Mouse (Mus musculus): ENCODE measurements around the gene Ppm1f. TPM values are rescaled to one million over a fixed set of nuclear protein-coding genes. Genes with fewer than 3 reads are reported as not detected.
A peak's percentile ranks its signal among the peaks of the same experiment; 100 is the strongest.

The Ppm1f gene
- polyA plus RNA-seq, 1 experiment = 30.2 TPM

- TF ChIP-seq POLR2A (IDR thresholded peaks at IDR 0.05; ENCODE audit: control insufficient read depth, low read depth, low read length) (no peak), CTCF (IDR thresholded peaks at IDR 0.05; ENCODE audit: control insufficient read depth, insufficient read depth, insufficient replicate concordance, low read depth, low read length) (no peak)
- H3K4me3 ChIP-seq (ENCODE audit: control insufficient read depth, low read depth, low read length) = no peak overlapping the region
- no peaks in the 10 kb centered on the region; the same call in 1 of the 2 replicates for H3K4me1 ChIP-seq (ENCODE audit: control insufficient read depth, insufficient read depth, low read length)
- peaks cover 3% of the 10 kb centered on the region for H3K36me3 ChIP-seq (ENCODE audit: control insufficient read depth, insufficient read depth, low read length)
- no peak overlapping the region for H3K27ac ChIP-seq (ENCODE audit: control insufficient read depth, insufficient read depth, low read depth, low read length)
- no peaks in the 10 kb centered on the region for H3K27me3 ChIP-seq (ENCODE audit: control insufficient read depth, insufficient read depth, low read length)
These were observed 7.9 kb upstream of the Ppm1f start for GRCm38 (mm10) chr16:16888341-16888740.

- no peak for TF ChIP-seq CTCF (IDR thresholded peaks at IDR 0.05; ENCODE audit: control insufficient read depth, insufficient read depth, insufficient replicate concordance, low read depth, low read length)
- Histone ChIP-seq H3K4me3 (ENCODE audit: control insufficient read depth, low read depth, low read length) (no peak overlapping the region), H3K4me1 (ENCODE audit: control insufficient read depth, insufficient read depth, low read length) (peaks cover 2% of the 10 kb centered on the region; the same call in 1 of the 2 replicates), H3K36me3 (ENCODE audit: control insufficient read depth, insufficient read depth, low read length) (peaks cover 2% of the 10 kb centered on the region), H3K27ac (ENCODE audit: control insufficient read depth, insufficient read depth, low read depth, low read length) (no peak overlapping the region), H3K27me3 (ENCODE audit: control insufficient read depth, insufficient read depth, low read length) (no peaks in the 10 kb centered on the region)
These were observed 3.9 kb upstream of the Ppm1f start for GRCm38 (mm10) chr16:16892366-16892765.

- TF ChIP-seq POLR2A (IDR thresholded peaks at IDR 0.05; ENCODE audit: control insufficient read depth, low read depth, low read length) (no peak), CTCF (IDR thresholded peaks at IDR 0.05; ENCODE audit: control insufficient read depth, insufficient read depth, insufficient replicate concordance, low read depth, low read length) (no peak)
- Histone ChIP-seq H3K36me3 (ENCODE audit: control insufficient read depth, insufficient read depth, low read length) (no peaks in the 10 kb centered on the region; the same call in 1 of the 2 replicates), H3K27ac (ENCODE audit: control insufficient read depth, insufficient read depth, low read depth, low read length) (no peak overlapping the region), H3K4me1 (ENCODE audit: control insufficient read depth, insufficient read depth, low read length) (peaks cover 2% of the 10 kb centered on the region; the same call in 1 of the 2 replicates), H3K27me3 (ENCODE audit: control insufficient read depth, insufficient read depth, low read length) (no peaks in the 10 kb centered on the region), H3K4me3 (ENCODE audit: control insufficient read depth, low read depth, low read length) (peak overlapping the region; percentile 61)
These were observed 271 bp upstream of the Ppm1f start for GRCm38 (mm10) chr16:16896015-16896381.

GRCm38 (mm10) chr16:16897056-16897584 is 851 bp downstream of the Ppm1f start:
- H3K27ac ChIP-seq (ENCODE audit: control insufficient read depth, insufficient read depth, low read depth, low read length) = no peak overlapping the region; the same call in 1 of the 2 replicates
- H3K4me3 ChIP-seq (ENCODE audit: control insufficient read depth, low read depth, low read length) = peak overlapping the region; percentile 61
- no peaks in the 10 kb centered on the region for H3K27me3 ChIP-seq (ENCODE audit: control insufficient read depth, insufficient read depth, low read length)
- peaks cover 2% of the 10 kb centered on the region; the same call in 1 of the 2 replicates for H3K4me1 ChIP-seq (ENCODE audit: control insufficient read depth, insufficient read depth, low read length)
- TF ChIP-seq POLR2A (IDR thresholded peaks at IDR 0.05; ENCODE audit: control insufficient read depth, low read depth, low read length) = no peak
- TF ChIP-seq CTCF (IDR thresholded peaks at IDR 0.05; ENCODE audit: control insufficient read depth, insufficient read depth, insufficient replicate concordance, low read depth, low read length) = no peak
- H3K36me3 ChIP-seq (ENCODE audit: control insufficient read depth, insufficient read depth, low read length) = no peaks in the 10 kb centered on the region; the same call in 1 of the 2 replicates

GRCm38 (mm10) chr16:16902329-16902728 is 6.1 kb downstream of the Ppm1f start:
- no peak overlapping the region for H3K4me3 ChIP-seq (ENCODE audit: control insufficient read depth, low read depth, low read length)
- no peak overlapping the region for H3K27ac ChIP-seq (ENCODE audit: control insufficient read depth, insufficient read depth, low read depth, low read length)
- no peak for TF ChIP-seq POLR2A (IDR thresholded peaks at IDR 0.05; ENCODE audit: control insufficient read depth, low read depth, low read length)
- TF ChIP-seq CTCF (IDR thresholded peaks at IDR 0.05; ENCODE audit: control insufficient read depth, insufficient read depth, insufficient replicate concordance, low read depth, low read length) = no peak
- no peaks in the 10 kb centered on the region for H3K4me1 ChIP-seq (ENCODE audit: control insufficient read depth, insufficient read depth, low read length)
- no peaks in the 10 kb centered on the region for H3K27me3 ChIP-seq (ENCODE audit: control insufficient read depth, insufficient read depth, low read length)
- no peaks in the 10 kb centered on the region for H3K36me3 ChIP-seq (ENCODE audit: control insufficient read depth, insufficient read depth, low read length)

GRCm38 (mm10) chr16:16903188-16903587 is 6.9 kb downstream of the Ppm1f start:
- Histone ChIP-seq H3K27me3 (ENCODE audit: control insufficient read depth, insufficient read depth, low read length) (no peaks in the 10 kb centered on the region), H3K4me3 (ENCODE audit: control insufficient read depth, low read depth, low read length) (no peak overlapping the region), H3K36me3 (ENCODE audit: control insufficient read depth, insufficient read depth, low read length) (no peaks in the 10 kb centered on the region), H3K4me1 (ENCODE audit: control insufficient read depth, insufficient read depth, low read length) (no peaks in the 10 kb centered on the region), H3K27ac (ENCODE audit: control insufficient read depth, insufficient read depth, low read depth, low read length) (no peak overlapping the region)
- no peak for TF ChIP-seq POLR2A (IDR thresholded peaks at IDR 0.05; ENCODE audit: control insufficient read depth, low read depth, low read length)
- no peak for TF ChIP-seq CTCF (IDR thresholded peaks at IDR 0.05; ENCODE audit: control insufficient read depth, insufficient read depth, insufficient replicate concordance, low read depth, low read length)

GRCm38 (mm10) chr16:16907799-16908198 is 11.5 kb downstream of the Ppm1f start:
- TF ChIP-seq CTCF (IDR thresholded peaks at IDR 0.05; ENCODE audit: control insufficient read depth, insufficient read depth, insufficient replicate concordance, low read depth, low read length) (no peak), POLR2A (IDR thresholded peaks at IDR 0.05; ENCODE audit: control insufficient read depth, low read depth, low read length) (no peak)
- no peak overlapping the region for H3K4me3 ChIP-seq (ENCODE audit: control insufficient read depth, low read depth, low read length)
- no peaks in the 10 kb centered on the region for H3K4me1 ChIP-seq (ENCODE audit: control insufficient read depth, insufficient read depth, low read length)
- no peaks in the 10 kb centered on the region for H3K36me3 ChIP-seq (ENCODE audit: control insufficient read depth, insufficient read depth, low read length)
- no peak overlapping the region for H3K27ac ChIP-seq (ENCODE audit: control insufficient read depth, insufficient read depth, low read depth, low read length)
- H3K27me3 ChIP-seq (ENCODE audit: control insufficient read depth, insufficient read depth, low read length) = no peaks in the 10 kb centered on the region

Measured in testis, adult 2 months (tissue).